Mouse (Mus musculus) lung, postnatal 0 days (tissue): ENCODE results near the gene Zfp60. TPM values are rescaled to one million over a fixed set of nuclear protein-coding genes. Genes with fewer than 3 reads are reported as not detected.
"Not testable (repeated sequence)": the region's sequence is repeated elsewhere in the genome, so short reads cannot be mapped to it uniquely, and the experiment has no call there.

ENCODE experiments used
- ATAC-seq: fragments of 200-750 bp; cut with Nextera tagmentation; 2 replicates; pipeline ENCODE4 v1.8.0; 2017; ENCODE audit warnings: moderate library complexity
- DNase-seq: peaks from one replicate; pipeline ENCODE4 v3.0.0-alpha.2; 2016; ENCODE audit warnings: low spot score
- H3K27ac ChIP-seq: fragments of 300-500 bp; sonication (generic); 2 replicates; pipeline ENCODE4 v1.5.1; 2014; ENCODE audit warnings: antibody characterized with exemption, mild to moderate bottlenecking, low read length, mixed read lengths
- H3K27me3 ChIP-seq: fragments of 300-500 bp; sonication (generic); replicated peaks from 2 replicates; pipeline ENCODE4 v1.6.1; 2014; ENCODE audit warnings: low read length, mixed read lengths; ENCODE audit not compliant: insufficient read depth
- H3K36me3 ChIP-seq: fragments of 300-500 bp; sonication (generic); 2 replicates; pipeline ENCODE4 v1.6.1; 2014; ENCODE audit warnings: low read length, mixed read lengths; ENCODE audit not compliant: insufficient read depth
- H3K4me1 ChIP-seq: fragments of 300-500 bp; sonication (generic); 2 replicates; pipeline ENCODE4 v1.6.1; 2014; ENCODE audit warnings: antibody characterized with exemption, low read depth, low read length, mixed read lengths; ENCODE audit not compliant: insufficient read depth
- H3K4me2 ChIP-seq: fragments of 300-500 bp; sonication (generic); replicated peaks from 2 replicates; pipeline ENCODE4 v1.6.1; 2014; ENCODE audit warnings: low read depth, mild to moderate bottlenecking, low read length, moderate library complexity, mixed read lengths
- H3K4me3 ChIP-seq: fragments of 300-500 bp; sonication (generic); 2 replicates; pipeline ENCODE4 v1.5.1; 2014; ENCODE audit warnings: low read depth, low read length
- H3K9ac ChIP-seq: fragments of 300-500 bp; sonication (generic); replicated peaks from 2 replicates; pipeline ENCODE4 v1.6.1; 2014; ENCODE audit warnings: low read depth, mild to moderate bottlenecking
- H3K9me3 ChIP-seq: fragments of 300-500 bp; sonication (generic); 2 replicates; pipeline ENCODE4 v1.6.1; 2016; ENCODE audit warnings: low read length, mixed read lengths
- CTCF ChIP-seq: IDR thresholded peaks from 2 replicates; pipeline ENCODE4 v1.5.1; 2016; ENCODE audit warnings: antibody characterized with exemption, mild to moderate bottlenecking
- EP300 ChIP-seq: IDR thresholded peaks from 2 replicates; pipeline ENCODE4 v1.6.1; 2016; ENCODE audit warnings: antibody characterized with exemption, mild to moderate bottlenecking, control low read depth
- WGBS: fragments of 180-500 bp; shearing (Covaris S2); extraction: QIAGEN DNeasy Blood & Tissue Kit; methylation state at CpG from one replicate; pipeline ENCODE4 v1.1.7; 2014; 5-methylcytosine and 5-hydroxymethylcytosine counted together
- polyA plus RNA-seq: library from polyadenylated mRNA; unstranded; fragments of >200 nt; fragmentation: Nextera tagmentation; extraction: Ambion mirVana; gene quantifications from 2 replicates; pipeline ENCODE4 v1.2.1, GENCODE M21; 2015

The Zfp60 gene
- polyA plus RNA-seq, 1 experiment from 2014 or later, result 13.6 TPM

GRCm38 (mm10) chr7:27757048-27757375 lies 25.8 kb downstream of the Zfp60 start:
- TF ChIP-seq CTCF (no peak), EP300 (no peak)
- no peaks in the 10 kb centered on the region for H3K4me1 ChIP-seq
- no peak overlapping the region for H3K27ac ChIP-seq
- H3K27me3 ChIP-seq, result no peaks in the 10 kb centered on the region
- 66% methylated on average over 3 of the region's 3 CpGs for WGBS
- DNase-seq, result no peak
- no peak for ATAC-seq
- no peaks in the 10 kb centered on the region for H3K9me3 ChIP-seq
- H3K9ac ChIP-seq, result no peak overlapping the region
- no peak overlapping the region for H3K4me3 ChIP-seq
- no peaks in the 10 kb centered on the region for H3K36me3 ChIP-seq
- no peak overlapping the region for H3K4me2 ChIP-seq

DNA sequence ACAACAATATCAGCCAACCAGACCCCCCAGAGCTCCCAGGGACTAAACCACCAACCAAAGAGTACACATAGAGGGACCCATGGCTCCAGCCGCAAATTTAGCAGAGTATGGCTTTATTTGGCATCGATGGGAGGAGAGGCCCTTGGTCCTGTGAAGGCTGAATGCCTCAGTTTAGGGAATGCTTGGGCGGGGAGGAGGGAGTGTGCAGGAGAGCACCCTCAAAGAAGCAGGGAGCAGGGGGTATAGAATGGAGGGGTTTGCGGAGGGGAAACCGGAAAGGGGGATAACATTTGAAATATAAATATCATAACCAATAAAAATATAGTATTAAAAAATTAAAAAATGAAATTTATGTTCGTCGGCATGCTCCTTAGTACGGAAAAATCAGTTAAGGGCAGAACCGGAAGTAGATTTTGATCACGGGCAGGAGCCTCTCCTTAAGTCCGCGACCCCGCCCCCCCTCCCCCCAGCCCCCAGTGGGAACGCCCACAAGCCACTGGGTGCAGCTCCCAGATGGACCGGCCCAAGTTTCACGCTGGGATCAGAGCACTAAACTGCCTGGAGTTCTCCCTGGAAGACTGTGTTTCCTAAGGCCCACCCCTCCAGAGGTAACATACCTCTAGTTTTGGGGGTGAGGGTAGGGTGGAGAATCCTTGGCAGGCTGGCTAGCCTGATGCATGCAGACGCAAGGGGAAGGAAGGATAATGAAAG lies 34.1 kb downstream of the Zfp60 start:
- TF ChIP-seq CTCF (no peak), EP300 (no peak)
- Histone ChIP-seq H3K9ac (0 out of 2 replicates have a peak overlapping the region, but pooled peaks have one; percentile 23), H3K4me2 (peak overlapping the region; percentile 54), H3K27me3 (no peaks in the 10 kb centered on the region), H3K4me1 (no peaks in the 10 kb centered on the region; the same call in 1 of the 2 replicates), H3K4me3 (peak overlapping the region; percentile 20; the same call in 1 of the 2 replicates), H3K27ac (no peak overlapping the region), H3K9me3 (no peaks in the 10 kb centered on the region), H3K36me3 (no peaks in the 10 kb centered on the region)
- DNase-seq, result peak; percentile 23
- 8% methylated on average over 17 of the region's 17 CpGs for WGBS
- peak; percentile 64 for ATAC-seq

- no peak for ATAC-seq
- H3K4me1 ChIP-seq, result no peaks in the 10 kb centered on the region
- 74% methylated on average over 5 of the region's 5 CpGs for WGBS
- no peaks in the 10 kb centered on the region for H3K36me3 ChIP-seq
- H3K9ac ChIP-seq, result no peak overlapping the region
- no peak for DNase-seq
- H3K4me2 ChIP-seq, result no peak overlapping the region
- no peak for TF ChIP-seq EP300
- TF ChIP-seq CTCF, result no peak
- no peak overlapping the region for H3K27ac ChIP-seq
- H3K27me3 ChIP-seq, result no peaks in the 10 kb centered on the region
- H3K9me3 ChIP-seq, result no peaks in the 10 kb centered on the region
- H3K4me3 ChIP-seq, result no peak overlapping the region
Measured at GRCm38 (mm10) chr7:27789306-27789705, 58.1 kb downstream of the Zfp60 start.

- not testable (repeated sequence) for H3K4me1 ChIP-seq, H3K4me3 ChIP-seq, H3K9ac ChIP-seq, H3K36me3 ChIP-seq, H3K4me2 ChIP-seq, H3K27me3 ChIP-seq, H3K9me3 ChIP-seq
- peak; percentile 73 for ATAC-seq
- peak overlapping the region; percentile 26 for H3K27ac ChIP-seq
- 40% methylated on average over 2 of the region's 3 CpGs for WGBS
- DNase-seq, result peak; percentile 30
Measured at GRCm38 (mm10) chr7:27793865-27794264, 62.7 kb downstream of the Zfp60 start.

- Histone ChIP-seq H3K4me3 (no peak overlapping the region), H3K9me3 (no peaks in the 10 kb centered on the region), H3K9ac (no peak overlapping the region), H3K27ac (0 out of 2 replicates have a peak overlapping the region, but pooled peaks have one; percentile 26), H3K4me2 (no peak overlapping the region), H3K4me1 (no peaks in the 10 kb centered on the region), H3K27me3 (no peaks in the 10 kb centered on the region), H3K36me3 (no peaks in the 10 kb centered on the region)
- TF ChIP-seq CTCF, result no peak
- ATAC-seq (peak; percentile 76), DNase-seq (peak; percentile 49)
Measured at GRCm38 (mm10) chr7:27794566-27794965, 63.4 kb downstream of the Zfp60 start.

- H3K4me3 ChIP-seq, result no peak overlapping the region
- DNase-seq (peak; percentile 41), ATAC-seq (peak; percentile 56)
- H3K4me2 ChIP-seq, result no peak overlapping the region
- H3K9ac ChIP-seq, result no peak overlapping the region
- H3K27me3 ChIP-seq, result no peaks in the 10 kb centered on the region
- no peaks in the 10 kb centered on the region for H3K36me3 ChIP-seq
- H3K9me3 ChIP-seq, result no peaks in the 10 kb centered on the region
- no peak overlapping the region for H3K27ac ChIP-seq
- TF ChIP-seq CTCF (peak; percentile 37; the same call in 1 of the 2 replicates), EP300 (no peak)
- H3K4me1 ChIP-seq, result no peaks in the 10 kb centered on the region
- WGBS, result 21% methylated on average over 7 of the region's 8 CpGs
Measured at GRCm38 (mm10) chr7:27797906-27798811, 67.0 kb downstream of the Zfp60 start.
